Mouse (Mus musculus) olfactory bulb, adult 2 months (tissue): ENCODE data around the gene Osbp. TPM values are rescaled to one million over a fixed set of nuclear protein-coding genes. Genes with fewer than 3 reads are reported as not detected.

ENCODE experiments used
- H3K27ac ChIP-seq: fragments of 200-500 bp; 2 replicates; pipeline ENCODE4 v1.5.1; 2012; ENCODE audit warnings: low read depth, low read length; ENCODE audit not compliant: insufficient read depth
- H3K4me1 ChIP-seq: fragments of 200-500 bp; 2 replicates; pipeline ENCODE4 v1.6.1; 2012; ENCODE audit warnings: low read length; ENCODE audit not compliant: control insufficient read depth, insufficient read depth
- H3K4me3 ChIP-seq: fragments of 200-500 bp; 2 replicates; pipeline ENCODE4 v1.5.1; 2012; ENCODE audit warnings: mild to moderate bottlenecking, low read depth, low read length, moderate library complexity; ENCODE audit not compliant: insufficient read depth
- CTCF ChIP-seq: fragments of 200-500 bp; IDR thresholded peaks from 2 replicates; pipeline ENCODE4 v1.5.1; 2012; ENCODE audit warnings: low read depth, mild to moderate bottlenecking, low read length, moderate library complexity; ENCODE audit not compliant: insufficient read depth
- POLR2A ChIP-seq: fragments of 200-500 bp; IDR thresholded peaks from 2 replicates; pipeline ENCODE4 v1.6.1; 2012; ENCODE audit warnings: mild to moderate bottlenecking, low read depth, low read length, moderate library complexity; ENCODE audit not compliant: insufficient read depth
- WGBS: fragments of 180-500 bp; shearing (Covaris S2); methylation state at CpG from one replicate; pipeline ENCODE4 v1.1.7; 2018; 5-methylcytosine and 5-hydroxymethylcytosine counted together
- polyA plus RNA-seq: library from polyadenylated mRNA; stranded (reverse); fragments of >200 nt; gene quantifications from 2 replicates; pipeline ENCODE4 v1.2.4, GENCODE M21; 2012; ENCODE audit warnings: low replicate concordance; ENCODE audit not compliant: missing spikeins, insufficient read depth, insufficient read length

Osbp gene
- polyA plus RNA-seq, 1 experiment = 158 TPM

- 70% methylated on average over 8 of the region's 8 CpGs for WGBS
- no peak overlapping the region for H3K27ac ChIP-seq
- no peaks in the 10 kb centered on the region; the same call in 1 of the 2 replicates for H3K4me1 ChIP-seq
- H3K4me3 ChIP-seq = no peak overlapping the region
- TF ChIP-seq POLR2A (no peak), CTCF (no peak)
These were observed 50.0 kb downstream of the Osbp start for GRCm38 (mm10) chr19:12015708-12016107.

- WGBS = 75% methylated on average over 4 of the region's 4 CpGs
- Histone ChIP-seq H3K27ac (no peak overlapping the region), H3K4me3 (no peak overlapping the region), H3K4me1 (no peaks in the 10 kb centered on the region; the same call in 1 of the 2 replicates)
- no peak for TF ChIP-seq CTCF
- TF ChIP-seq POLR2A = no peak
These were observed 50.5 kb downstream of the Osbp start for GRCm38 (mm10) chr19:12016192-12016591.

- Histone ChIP-seq H3K27ac (no peak overlapping the region), H3K4me1 (no peaks in the 10 kb centered on the region), H3K4me3 (no peak overlapping the region)
- 88% methylated on average over 4 of the region's 4 CpGs for WGBS
- TF ChIP-seq POLR2A (no peak), CTCF (no peak)
These were observed 58.4 kb downstream of the Osbp start for GRCm38 (mm10) chr19:12024149-12024548.

- no peak for TF ChIP-seq POLR2A
- TF ChIP-seq CTCF = no peak
These were observed 59.6 kb downstream of the Osbp start for GRCm38 (mm10) chr19:12025333-12025732.

GRCm38 (mm10) chr19:12026606-12027005 lies 60.9 kb downstream of the Osbp start:
- H3K4me1 ChIP-seq = no peaks in the 10 kb centered on the region
- H3K27ac ChIP-seq = no peak overlapping the region
- no peak overlapping the region for H3K4me3 ChIP-seq
- TF ChIP-seq POLR2A (no peak), CTCF (no peak)
- 82% methylated on average over 2 of the region's 2 CpGs for WGBS

More at GRCm38 (mm10) chr19:12025333-12025732, 59.6 kb downstream of the Osbp start:
- WGBS = 92% methylated on average over 3 of the region's 3 CpGs
- H3K4me1 ChIP-seq = no peaks in the 10 kb centered on the region
- no peak overlapping the region for H3K4me3 ChIP-seq
- no peak overlapping the region for H3K27ac ChIP-seq

GRCm38 (mm10) chr19:12037727-12038126 lies 72.0 kb downstream of the Osbp start:
- no peaks in the 10 kb centered on the region for H3K4me1 ChIP-seq
- no peak overlapping the region for H3K27ac ChIP-seq
- H3K4me3 ChIP-seq = no peak overlapping the region
- TF ChIP-seq CTCF (no peak), POLR2A (no peak)

GRCm38 (mm10) chr19:12041217-12041616 lies 75.5 kb downstream of the Osbp start, which contains the start of gene Olfr1423:
Olfr1423 (minus strand) TSS chr19:12041317.
- Histone ChIP-seq H3K4me3 (no peak within 1 kb of the TSS), H3K4me1 (no peaks in the 10 kb centered on the region), H3K27ac (no peak within 1 kb of the TSS)
- no peak for TF ChIP-seq CTCF
- TF ChIP-seq POLR2A = no peak
- WGBS = 63% methylated on average over 2 of the region's 2 CpGs

GRCm38 (mm10) chr19:12043163-12043562 lies 77.4 kb downstream of the Osbp start:
- Histone ChIP-seq H3K4me3 (no peak overlapping the region), H3K4me1 (no peaks in the 10 kb centered on the region), H3K27ac (no peak overlapping the region)
- TF ChIP-seq CTCF (no peak), POLR2A (no peak)
- WGBS = 93% methylated on average over 5 of the region's 5 CpGs

Other genes with a start within 250 kb of the Osbp start
- not detected in 2 replicates for gene Gif, start 218.4 kb upstream of the Osbp start, polyA plus RNA-seq
- gene Mrpl16, start 195.6 kb upstream of the Osbp start, polyA plus RNA-seq = not detected in 2 replicates
- not detected in 2 replicates for gene Stx3, start 146.5 kb upstream of the Osbp start, polyA plus RNA-seq
- not detected in 2 replicates for gene Olfr1417, start 126.7 kb upstream of the Osbp start, polyA plus RNA-seq
- gene Olfr1418, start 104.9 kb upstream of the Osbp start, polyA plus RNA-seq = not detected in 2 replicates
- gene Olfr1419, start 90.8 kb upstream of the Osbp start, polyA plus RNA-seq = not detected in 2 replicates
- not detected in 2 replicates for gene Olfr1420, start 79.4 kb upstream of the Osbp start, polyA plus RNA-seq
- not detected in 2 replicates for gene Patl1, start 53.5 kb upstream of the Osbp start, polyA plus RNA-seq
- gene Olfr1423, start 75.4 kb downstream of the Osbp start, polyA plus RNA-seq = not detected in 2 replicates
- gene Olfr1424, start 96.7 kb downstream of the Osbp start, polyA plus RNA-seq = not detected in 2 replicates
- gene Olfr1425, start 111.8 kb downstream of the Osbp start, polyA plus RNA-seq = not detected in 2 replicates
- not detected in 2 replicates for gene Olfr1426, start 126.1 kb downstream of the Osbp start, polyA plus RNA-seq
- gene Olfr1427, start 137.4 kb downstream of the Osbp start, polyA plus RNA-seq = not detected in 2 replicates
- gene Olfr1428, start 150.0 kb downstream of the Osbp start, polyA plus RNA-seq = not detected in 2 replicates
- not detected in 2 replicates for gene Olfr76, start 157.3 kb downstream of the Osbp start, polyA plus RNA-seq
- gene Olfr1555-ps1, start 204.2 kb downstream of the Osbp start, polyA plus RNA-seq = not detected in 2 replicates
- gene Olfr1431, start 234.7 kb downstream of the Osbp start, polyA plus RNA-seq = not detected in 2 replicates